ENCODE assay signal across 21 mouse cellular contexts in genomic region chr5:49783728-49784127, GRCm38 (mm10).
A peak's percentile ranks its signal among the peaks of the same experiment; 100 is the strongest.
DNase-seq lines count a peak whose midpoint lies in the region; ATAC-seq and TF ChIP-seq lines count a peak whose summit lies in the region.
"Had no signal": no experiment of that assay in that cellular context is flagged by ENCODE, and none has a peak within 500 bp of the region (broad histone marks: within the 10 kb centered on the region; RNA-seq: fewer than 3 reads in every experiment).

No protein-coding gene starts in this region.

- no peaks in the 10 kb centered on the region for H3K9me3 ChIP-seq in midbrain, postnatal 0 days (ENCODE audit: low read length)
- no peaks in the 10 kb centered on the region for H3K9me3 ChIP-seq in midbrain, embryonic 11.5 days (ENCODE audit: control insufficient read depth, low read length)
- H3K9me3 ChIP-seq: heart, embryonic 10.5 days; limb, embryonic 10.5 days; liver, embryonic 13.5 days; midbrain, embryonic 13.5 days; stomach, embryonic 15.5 days had no signal

- no peak overlapping the region for H3K27ac ChIP-seq in midbrain, postnatal 0 days (ENCODE audit: low read depth, low read length)
- no peak overlapping the region for H3K27ac ChIP-seq in midbrain, embryonic 11.5 days (ENCODE audit: low read depth, low read length)
- H3K27ac ChIP-seq in layer of hippocampus, adult 2 months = no peak overlapping the region
- H3K27ac ChIP-seq: heart, embryonic 10.5 days; hindbrain, embryonic 14.5 days; limb, embryonic 10.5 days; liver, embryonic 13.5 days; midbrain, embryonic 13.5 days; stomach, embryonic 15.5 days had no signal

- peak; percentile 18 to 25 for DNase-seq in cerebellum, postnatal 14 days
- no peak for DNase-seq in cerebellum, adult 9-10 months
- DNase-seq in midbrain, postnatal 0 days (ENCODE audit: low spot score) = peak; percentile 36
- DNase-seq in midbrain, embryonic 11.5 days (ENCODE audit: low spot score, missing footprints) = no peak
- DNase-seq in layer of hippocampus, adult 2 months (ENCODE audit: low spot score in 2 of 2) = peak; percentile 47 to 78
- DNase-seq in telencephalon, adult 2 months (ENCODE audit: low read depth, low spot score) = peak; percentile 33
- no peak for DNase-seq in liver
- no peak for DNase-seq in thymus, postnatal 25 days
- DNase-seq: cerebellum, adult 11 months; heart, postnatal 10 days; kidney, adult 11 months; kidney, postnatal 10 days; liver, embryonic 13.5 days had no signal

- H3K36me3 ChIP-seq in midbrain, postnatal 0 days (ENCODE audit: insufficient read depth, low read length) = no peaks in the 10 kb centered on the region
- H3K36me3 ChIP-seq in midbrain, embryonic 11.5 days (ENCODE audit: control insufficient read depth, insufficient read depth, low read length) = no peaks in the 10 kb centered on the region
- H3K36me3 ChIP-seq: heart, embryonic 10.5 days; limb, embryonic 10.5 days; liver, embryonic 13.5 days; midbrain, embryonic 13.5 days; stomach, embryonic 15.5 days had no signal

- H3K4me2 ChIP-seq in midbrain, postnatal 0 days (ENCODE audit: low read depth, low read length, poor library complexity, severe bottlenecking) = no peak overlapping the region
- H3K4me2 ChIP-seq in midbrain, embryonic 11.5 days = no peak overlapping the region
- H3K4me2 ChIP-seq: hindbrain, embryonic 14.5 days; liver, embryonic 13.5 days; midbrain, embryonic 13.5 days; stomach, embryonic 15.5 days had no signal

- WGBS in midbrain, postnatal 0 days = 71% methylated on average over 3 of the region's 3 CpGs
- WGBS in midbrain, embryonic 11.5 days = 80% methylated on average over 3 of the region's 3 CpGs

- H3K4me3 ChIP-seq in midbrain, postnatal 0 days (ENCODE audit: low read depth, low read length) = no peak overlapping the region
- H3K4me3 ChIP-seq in midbrain, embryonic 11.5 days (ENCODE audit: low read depth, low read length) = no peak overlapping the region
- H3K4me3 ChIP-seq in layer of hippocampus, adult 2 months = no peak overlapping the region
- H3K4me3 ChIP-seq: erythroblast, embryonic 14.5 days; heart, embryonic 10.5 days; limb, embryonic 10.5 days; liver, embryonic 13.5 days; midbrain, embryonic 13.5 days; myocyte; stomach, embryonic 15.5 days had no signal

- no peak overlapping the region for H3K9ac ChIP-seq in midbrain, postnatal 0 days (replicated peaks; ENCODE audit: low read length, poor library complexity, severe bottlenecking)
- no peak overlapping the region for H3K9ac ChIP-seq in midbrain, embryonic 11.5 days (ENCODE audit: low read length)
- H3K9ac ChIP-seq: hindbrain, embryonic 14.5 days; liver, embryonic 13.5 days; midbrain, embryonic 13.5 days; stomach, embryonic 15.5 days had no signal

- no peak for ATAC-seq in midbrain, postnatal 0 days (ENCODE audit: low FRiP score)
- ATAC-seq in midbrain, embryonic 11.5 days (ENCODE audit: low FRiP score) = no peak
- ATAC-seq: midbrain, embryonic 13.5 days had no signal

- no peak for TF ChIP-seq CTCF in midbrain, postnatal 0 days (IDR thresholded peaks at IDR 0.05)
- no peak for TF ChIP-seq CTCF in layer of hippocampus, adult 2 months (conservative IDR thresholded peaks at IDR 0.05)

- H3K4me1 ChIP-seq in midbrain, postnatal 0 days (ENCODE audit: insufficient read depth, low read length) = no peaks in the 10 kb centered on the region
- no peaks in the 10 kb centered on the region for H3K4me1 ChIP-seq in midbrain, embryonic 11.5 days (ENCODE audit: control insufficient read depth, insufficient read depth, low read length)
- H3K4me1 ChIP-seq: heart, embryonic 10.5 days; limb, embryonic 10.5 days; liver, embryonic 13.5 days; midbrain, embryonic 13.5 days; stomach, embryonic 15.5 days had no signal

- no peaks in the 10 kb centered on the region for H3K27me3 ChIP-seq in midbrain, postnatal 0 days (ENCODE audit: insufficient read depth, low read length)
- no peaks in the 10 kb centered on the region for H3K27me3 ChIP-seq in midbrain, embryonic 11.5 days (ENCODE audit: control insufficient read depth, insufficient read depth, low read length)
- H3K27me3 ChIP-seq: CH12.LX; liver, embryonic 13.5 days; midbrain, embryonic 13.5 days; stomach, embryonic 15.5 days had no signal

Comparison
In these comparisons a context has a peak if more than half of its experiments do, and no peak if none do; other contexts are left out.
1. DNase-seq: peak in cerebellum, postnatal 14 days (2 of 2), midbrain, postnatal 0 days (single experiment), layer of hippocampus, adult 2 months (2 of 2) and telencephalon, adult 2 months (single experiment); none in cerebellum, adult 9-10 months (single experiment), midbrain, embryonic 11.5 days (single experiment), liver (single experiment) and thymus, postnatal 25 days (single experiment).